Mouse (Mus musculus) lung, embryonic 14.5 days (tissue): ENCODE data around the gene Krt80. TPM values are rescaled to one million over a fixed set of nuclear protein-coding genes. Genes with fewer than 3 reads are reported as not detected.

Experiments
- ATAC-seq: fragments of 200-750 bp; cut with Nextera tagmentation; 2 replicates; pipeline ENCODE4 v1.8.0; 2017; ENCODE audit warnings: mild to moderate bottlenecking, moderate TSS enrichment, moderate library complexity; ENCODE audit not compliant: insufficient read depth
- DNase-seq: peaks from one replicate; pipeline ENCODE4 v3.0.0-alpha.2; 2015
- H3K27ac ChIP-seq: fragments of 300-500 bp; sonication (generic); 2 replicates; pipeline ENCODE4 v1.5.1; 2014; ENCODE audit warnings: low read depth, mild to moderate bottlenecking, moderate library complexity
- H3K27me3 ChIP-seq: fragments of 300-500 bp; sonication (generic); 2 replicates; pipeline ENCODE4 v1.6.1; 2014; ENCODE audit warnings: low read length, control low read depth; ENCODE audit not compliant: insufficient read depth
- H3K36me3 ChIP-seq: fragments of 300-500 bp; sonication (generic); 2 replicates; pipeline ENCODE4 v1.6.1; 2014; ENCODE audit warnings: control low read depth; ENCODE audit not compliant: insufficient read depth
- H3K4me1 ChIP-seq: fragments of 300-500 bp; sonication (generic); 2 replicates; pipeline ENCODE4 v1.6.1; 2014; ENCODE audit warnings: antibody characterized with exemption, control low read depth; ENCODE audit not compliant: insufficient read depth
- H3K4me2 ChIP-seq: fragments of 300-500 bp; sonication (generic); 2 replicates; pipeline ENCODE4 v1.6.1; 2014; ENCODE audit warnings: mild to moderate bottlenecking
- H3K4me3 ChIP-seq: fragments of 300-500 bp; sonication (generic); 2 replicates; pipeline ENCODE4 v1.5.1; 2014; ENCODE audit warnings: low read depth, low read length
- H3K9ac ChIP-seq: fragments of 300-500 bp; sonication (generic); 2 replicates; pipeline ENCODE4 v1.6.1; 2014
- H3K9me3 ChIP-seq: fragments of 300-500 bp; sonication (generic); 2 replicates; pipeline ENCODE4 v1.6.1; 2016; ENCODE audit warnings: low read depth, low read length, control low read depth
- CTCF ChIP-seq: IDR thresholded peaks from 2 replicates; pipeline ENCODE4 v1.5.1; 2016; ENCODE audit warnings: antibody characterized with exemption, low read depth
- WGBS: fragments of 180-500 bp; shearing (Covaris S2); extraction: QIAGEN DNeasy Blood & Tissue Kit; methylation state at CpG from one replicate; pipeline ENCODE4 v1.1.7; 2014; 5-methylcytosine and 5-hydroxymethylcytosine counted together
- polyA plus RNA-seq: library from polyadenylated mRNA; unstranded; fragments of >200 nt; fragmentation: Nextera tagmentation; extraction: Ambion mirVana; gene quantifications from 2 replicates; pipeline ENCODE4 v1.2.1, GENCODE M21; 2014

The Krt80 gene
- polyA plus RNA-seq, 1 experiment from 2014 or later: 1.5 TPM

DNA sequence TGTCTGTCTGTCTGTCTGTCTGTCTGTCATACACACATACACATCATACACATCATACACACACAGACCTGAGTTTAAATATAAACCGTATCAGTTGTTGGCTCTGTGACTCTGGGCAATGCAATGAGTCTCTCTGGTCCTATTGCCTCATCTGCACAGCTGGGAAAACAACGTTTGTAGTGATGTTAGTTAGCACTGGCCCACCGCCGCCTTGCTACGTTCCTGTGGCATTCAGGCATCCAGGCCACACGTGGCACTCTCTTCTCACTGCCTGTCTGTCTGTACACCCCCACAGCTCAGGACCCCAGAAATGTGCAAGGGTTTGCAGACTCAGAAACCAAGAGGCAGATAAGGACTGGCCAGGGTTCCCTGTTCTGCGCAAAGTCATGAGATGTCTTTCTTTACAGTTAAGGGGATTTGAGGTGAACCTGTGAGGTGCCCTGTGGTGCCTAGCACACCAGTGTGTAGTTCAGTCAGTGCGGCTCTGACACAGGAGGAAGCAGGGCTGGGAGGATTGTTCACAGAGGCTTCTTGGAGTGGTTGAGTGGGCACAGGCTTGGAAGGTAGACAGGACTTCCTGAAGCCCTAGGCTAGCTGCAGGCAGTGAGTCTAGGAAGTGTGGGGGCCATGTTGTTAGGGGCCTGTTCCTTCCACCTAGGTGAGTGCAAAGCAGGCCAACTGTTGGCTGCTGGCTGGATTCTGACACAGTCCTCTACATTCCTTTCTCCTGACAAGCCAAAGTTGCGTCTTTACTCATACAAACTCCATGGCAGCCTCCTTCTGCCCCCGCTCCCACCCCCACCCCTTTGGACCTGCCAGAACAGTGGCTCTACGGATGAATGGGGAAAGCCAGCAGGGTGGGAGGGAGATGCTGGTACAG lies 1.2 kb downstream of the Krt80 start:
- 66% methylated on average over 11 of the region's 11 CpGs for WGBS
- Histone ChIP-seq H3K9me3 (no peaks in the 10 kb centered on the region), H3K9ac (no peak overlapping the region), H3K27me3 (no peaks in the 10 kb centered on the region), H3K4me2 (no peak overlapping the region; the same call in 1 of the 2 replicates), H3K4me1 (peaks cover 23% of the 10 kb centered on the region), H3K4me3 (no peak overlapping the region), H3K27ac (peak overlapping the region; percentile 66), H3K36me3 (no peaks in the 10 kb centered on the region)
- TF ChIP-seq CTCF: no peak
- DNase-seq (peak; percentile 28), ATAC-seq (no peak)

GRCm38 (mm10) chr15:101368015-101368414 lies 1.9 kb downstream of the Krt80 start:
- peaks cover 23% of the 10 kb centered on the region for H3K4me1 ChIP-seq
- no peak overlapping the region for H3K4me2 ChIP-seq
- no peak overlapping the region for H3K27ac ChIP-seq
- no peaks in the 10 kb centered on the region for H3K27me3 ChIP-seq
- H3K9me3 ChIP-seq: no peaks in the 10 kb centered on the region
- H3K9ac ChIP-seq: no peak overlapping the region
- no peak overlapping the region for H3K4me3 ChIP-seq
- no peak for ATAC-seq
- 75% methylated on average over 6 of the region's 6 CpGs for WGBS
- H3K36me3 ChIP-seq: no peaks in the 10 kb centered on the region
- no peak for TF ChIP-seq CTCF
- DNase-seq: no peak

- TF ChIP-seq CTCF: no peak
- Histone ChIP-seq H3K9ac (no peak overlapping the region), H3K27me3 (no peaks in the 10 kb centered on the region), H3K9me3 (no peaks in the 10 kb centered on the region), H3K36me3 (no peaks in the 10 kb centered on the region), H3K4me3 (no peak overlapping the region), H3K27ac (no peak overlapping the region), H3K4me1 (peaks cover 23% of the 10 kb centered on the region), H3K4me2 (no peak overlapping the region)
- 63% methylated on average over 8 of the region's 8 CpGs for WGBS
- DNase-seq: no peak
- no peak for ATAC-seq
These were observed 2.5 kb downstream of the Krt80 start for GRCm38 (mm10) chr15:101367497-101367896.

DNA sequence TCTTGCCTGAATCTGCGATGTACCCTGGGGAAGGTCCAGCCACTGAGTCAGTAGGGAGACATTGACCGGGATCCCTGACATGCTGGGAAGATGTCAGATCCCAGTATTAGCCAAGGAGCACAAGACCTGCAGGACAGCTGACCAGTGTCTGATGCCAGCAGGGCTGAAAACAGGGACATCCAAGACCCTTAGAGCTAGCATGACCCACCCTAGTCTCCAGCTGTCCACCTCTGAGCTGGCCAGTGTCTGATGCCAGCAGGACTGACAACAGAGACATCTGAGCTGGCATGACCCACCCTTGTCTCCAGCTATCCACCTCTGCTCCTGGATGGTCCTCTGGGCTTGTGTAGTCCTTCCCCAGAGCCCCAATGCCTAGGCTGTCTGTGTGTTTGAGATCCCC lies 3.0 kb downstream of the Krt80 start:
- H3K4me2 ChIP-seq: no peak overlapping the region
- peaks cover 23% of the 10 kb centered on the region for H3K4me1 ChIP-seq
- DNase-seq: no peak
- H3K9ac ChIP-seq: peak overlapping the region; percentile 9; the same call in 1 of the 2 replicates
- no peak for TF ChIP-seq CTCF
- no peak for ATAC-seq
- no peak overlapping the region for H3K27ac ChIP-seq
- H3K4me3 ChIP-seq: no peak overlapping the region
- no peaks in the 10 kb centered on the region for H3K27me3 ChIP-seq
- no peaks in the 10 kb centered on the region for H3K36me3 ChIP-seq
- H3K9me3 ChIP-seq: no peaks in the 10 kb centered on the region
- 52% methylated on average over 2 of the region's 2 CpGs for WGBS

DNA sequence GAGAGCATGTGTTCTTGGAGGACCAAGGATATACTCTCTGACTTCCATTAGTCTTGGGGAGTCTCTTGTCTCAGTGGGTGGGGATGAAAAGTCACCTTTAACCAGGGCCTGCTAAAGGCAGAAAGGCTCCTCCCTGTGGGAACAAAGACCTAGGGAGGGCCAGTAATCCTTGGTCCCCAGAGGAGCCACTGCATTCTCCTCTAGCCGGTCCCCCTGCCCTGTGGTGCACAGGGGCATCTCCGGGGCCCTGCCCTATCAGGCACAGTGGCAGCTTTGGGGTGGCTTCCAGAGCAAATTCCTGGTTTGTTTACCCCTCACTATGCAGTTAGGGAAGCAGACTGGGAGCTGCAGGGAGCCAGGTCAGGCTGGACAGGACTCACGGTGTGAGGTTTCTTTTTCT lies 3.5 kb downstream of the Krt80 start:
- Histone ChIP-seq H3K36me3 (no peaks in the 10 kb centered on the region), H3K4me1 (peaks cover 23% of the 10 kb centered on the region), H3K9me3 (no peaks in the 10 kb centered on the region), H3K4me3 (no peak overlapping the region), H3K4me2 (no peak overlapping the region), H3K27me3 (no peaks in the 10 kb centered on the region), H3K9ac (peak overlapping the region; percentile 9; the same call in 1 of the 2 replicates), H3K27ac (no peak overlapping the region)
- ATAC-seq: no peak
- TF ChIP-seq CTCF: no peak
- 37% methylated on average over 3 of the region's 3 CpGs for WGBS
- DNase-seq: no peak

- DNase-seq (no peak), ATAC-seq (no peak)
- Histone ChIP-seq H3K27me3 (no peaks in the 10 kb centered on the region), H3K4me2 (no peak overlapping the region), H3K4me1 (peaks cover 20% of the 10 kb centered on the region), H3K9me3 (no peaks in the 10 kb centered on the region), H3K36me3 (no peaks in the 10 kb centered on the region), H3K4me3 (no peak overlapping the region), H3K27ac (no peak overlapping the region), H3K9ac (no peak overlapping the region)
- WGBS: 53% methylated on average over 4 of the region's 4 CpGs
- no peak for TF ChIP-seq CTCF
These were observed 4.2 kb downstream of the Krt80 start for GRCm38 (mm10) chr15:101365721-101366120.

- ATAC-seq: no peak
- 57% methylated on average over 7 of the region's 7 CpGs for WGBS
- no peak overlapping the region for H3K27ac ChIP-seq
These were observed 4.9 kb downstream of the Krt80 start for GRCm38 (mm10) chr15:101364891-101365671.

More at GRCm38 (mm10) chr15:101364891-101365671, 4.9 kb downstream of the Krt80 start:
- Histone ChIP-seq H3K36me3 (no peaks in the 10 kb centered on the region), H3K9me3 (no peaks in the 10 kb centered on the region), H3K4me3 (no peak overlapping the region), H3K4me1 (peaks cover 13% of the 10 kb centered on the region), H3K4me2 (no peak overlapping the region), H3K27me3 (no peaks in the 10 kb centered on the region), H3K9ac (no peak overlapping the region)
- DNase-seq: peak; percentile 24
- TF ChIP-seq CTCF: no peak
